Mouse (Mus musculus): ENCODE results near the gene Rhpn2. TPM values are rescaled to one million over a fixed set of nuclear protein-coding genes. Genes with fewer than 3 reads are reported as not detected.

Rhpn2 gene
- polyA plus RNA-seq, 1 experiment from 2014 or later, result 4.5 TPM

- Histone ChIP-seq H3K27me3 (ENCODE audit: poor library complexity, severe bottlenecking) (no peaks in the 10 kb centered on the region), H3K4me1 (peaks cover 14% of the 10 kb centered on the region), H3K9me3 (no peaks in the 10 kb centered on the region), H3K27ac (peak overlapping the region; percentile 79), H3K4me3 (peak overlapping the region; percentile 33; the same call in 1 of the 2 replicates), H3K36me3 (replicated peaks) (no peaks in the 10 kb centered on the region)
- WGBS, result 4% methylated on average over 11 of the region's 13 CpGs
- peak; percentile 24 for DNase-seq (ENCODE audit: extremely low spot score, low spot score)
These were observed 11.1 kb upstream of the Rhpn2 start for GRCm38 (mm10) chr7:35322732-35323420.

GRCm38 (mm10) chr7:35331590-35331989, 2.4 kb upstream of the Rhpn2 start:
- 64% methylated on average over 3 of the region's 3 CpGs for WGBS
- peaks cover 30% of the 10 kb centered on the region for H3K4me1 ChIP-seq
- H3K4me3 ChIP-seq, result no peak overlapping the region
- H3K9me3 ChIP-seq, result no peaks in the 10 kb centered on the region
- no peak overlapping the region for H3K27ac ChIP-seq
- H3K36me3 ChIP-seq (replicated peaks), result no peaks in the 10 kb centered on the region
- DNase-seq (ENCODE audit: extremely low spot score, low spot score), result no peak
- H3K27me3 ChIP-seq (ENCODE audit: poor library complexity, severe bottlenecking), result peaks cover 51% of the 10 kb centered on the region

GRCm38 (mm10) chr7:35333231-35333651, 729 bp upstream of the Rhpn2 start:
- WGBS, result under 1% methylated on average over 19 of the region's 19 CpGs
- peak overlapping the region; percentile 67 for H3K4me3 ChIP-seq
- no peaks in the 10 kb centered on the region for H3K36me3 ChIP-seq (replicated peaks)
- H3K27ac ChIP-seq, result peak overlapping the region; percentile 81
- no peaks in the 10 kb centered on the region for H3K9me3 ChIP-seq
- H3K27me3 ChIP-seq (ENCODE audit: poor library complexity, severe bottlenecking), result peaks cover 58% of the 10 kb centered on the region
- H3K4me1 ChIP-seq, result peaks cover 30% of the 10 kb centered on the region
- DNase-seq (ENCODE audit: extremely low spot score, low spot score), result peak; percentile 44

GRCm38 (mm10) chr7:35334527-35335452, 820 bp downstream of the Rhpn2 start:
- WGBS, result under 1% methylated on average over 51 of the region's 51 CpGs
- Histone ChIP-seq H3K4me3 (peak overlapping the region; percentile 67), H3K27ac (peak overlapping the region; percentile 81), H3K9me3 (no peaks in the 10 kb centered on the region), H3K27me3 (ENCODE audit: poor library complexity, severe bottlenecking) (peaks cover 58% of the 10 kb centered on the region), H3K36me3 (replicated peaks) (no peaks in the 10 kb centered on the region), H3K4me1 (peaks cover 35% of the 10 kb centered on the region)
- peak; percentile 44 for DNase-seq (ENCODE audit: extremely low spot score, low spot score)

GRCm38 (mm10) chr7:35340196-35340595, 6.2 kb downstream of the Rhpn2 start:
- Histone ChIP-seq H3K9me3 (no peaks in the 10 kb centered on the region), H3K27me3 (ENCODE audit: poor library complexity, severe bottlenecking) (peaks cover 21% of the 10 kb centered on the region), H3K27ac (no peak overlapping the region), H3K36me3 (replicated peaks) (no peaks in the 10 kb centered on the region), H3K4me1 (peaks cover 18% of the 10 kb centered on the region), H3K4me3 (no peak overlapping the region)
- WGBS, result 20% methylated on average over 5 of the region's 5 CpGs
- no peak for DNase-seq (ENCODE audit: extremely low spot score, low spot score)

GRCm38 (mm10) chr7:35341282-35341681, 7.3 kb downstream of the Rhpn2 start:
- Histone ChIP-seq H3K27me3 (ENCODE audit: poor library complexity, severe bottlenecking) (peaks cover 10% of the 10 kb centered on the region), H3K4me3 (no peak overlapping the region), H3K9me3 (no peaks in the 10 kb centered on the region), H3K27ac (no peak overlapping the region), H3K36me3 (replicated peaks) (no peaks in the 10 kb centered on the region), H3K4me1 (peaks cover 13% of the 10 kb centered on the region)
- 82% methylated on average over 6 of the region's 6 CpGs for WGBS
- no peak for DNase-seq (ENCODE audit: extremely low spot score, low spot score)

GRCm38 (mm10) chr7:35342498-35342897, 8.5 kb downstream of the Rhpn2 start:
- no peak for DNase-seq (ENCODE audit: extremely low spot score, low spot score)
- Histone ChIP-seq H3K9me3 (no peaks in the 10 kb centered on the region), H3K4me3 (no peak overlapping the region), H3K27ac (no peak overlapping the region), H3K36me3 (replicated peaks) (no peaks in the 10 kb centered on the region), H3K4me1 (peaks cover 13% of the 10 kb centered on the region), H3K27me3 (ENCODE audit: poor library complexity, severe bottlenecking) (no peaks in the 10 kb centered on the region)
- WGBS, result 87% methylated on average over 4 of the region's 4 CpGs

- Histone ChIP-seq H3K36me3 (replicated peaks) (no peaks in the 10 kb centered on the region), H3K27me3 (ENCODE audit: poor library complexity, severe bottlenecking) (no peaks in the 10 kb centered on the region), H3K4me3 (no peak overlapping the region), H3K4me1 (peaks cover 7% of the 10 kb centered on the region), H3K27ac (no peak overlapping the region), H3K9me3 (no peaks in the 10 kb centered on the region)
- no peak for DNase-seq (ENCODE audit: extremely low spot score, low spot score)
- 94% methylated on average over 5 of the region's 5 CpGs for whole genome bisulfite sequencing
These were observed 10.9 kb downstream of the Rhpn2 start for GRCm38 (mm10) chr7:35344785-35345330.

- H3K27ac ChIP-seq, result no peak overlapping the region
- WGBS, result 76% methylated on average over 18 of the region's 18 CpGs
- no peaks in the 10 kb centered on the region for H3K27me3 ChIP-seq (ENCODE audit: poor library complexity, severe bottlenecking)
- H3K4me1 ChIP-seq, result no peaks in the 10 kb centered on the region
- no peak for DNase-seq (ENCODE audit: extremely low spot score, low spot score)
- no peaks in the 10 kb centered on the region for H3K36me3 ChIP-seq (replicated peaks)
- H3K9me3 ChIP-seq, result no peaks in the 10 kb centered on the region
- no peak overlapping the region for H3K4me3 ChIP-seq
These were observed 14.1 kb downstream of the Rhpn2 start for GRCm38 (mm10) chr7:35347918-35348700.

- no peak for DNase-seq (ENCODE audit: extremely low spot score, low spot score)
- Histone ChIP-seq H3K9me3 (no peaks in the 10 kb centered on the region), H3K4me1 (no peaks in the 10 kb centered on the region), H3K4me3 (no peak overlapping the region), H3K27ac (no peak overlapping the region), H3K27me3 (ENCODE audit: poor library complexity, severe bottlenecking) (no peaks in the 10 kb centered on the region), H3K36me3 (replicated peaks) (no peaks in the 10 kb centered on the region)
- 90% methylated on average over 4 of the region's 4 CpGs for WGBS
These were observed 15.1 kb downstream of the Rhpn2 start for GRCm38 (mm10) chr7:35349022-35349421.

- H3K4me3 ChIP-seq, result no peak overlapping the region
- no peak for DNase-seq (ENCODE audit: extremely low spot score, low spot score)
- no peaks in the 10 kb centered on the region for H3K9me3 ChIP-seq
- H3K4me1 ChIP-seq, result no peaks in the 10 kb centered on the region
- no peaks in the 10 kb centered on the region for H3K36me3 ChIP-seq (replicated peaks)
- H3K27me3 ChIP-seq (ENCODE audit: poor library complexity, severe bottlenecking), result no peaks in the 10 kb centered on the region
- H3K27ac ChIP-seq, result no peak overlapping the region
- 88% methylated on average over 8 of the region's 8 CpGs for WGBS
These were observed 16.1 kb downstream of the Rhpn2 start for GRCm38 (mm10) chr7:35349886-35350684.

GRCm38 (mm10) chr7:35351155-35351554, 17.2 kb downstream of the Rhpn2 start:
- Histone ChIP-seq H3K4me3 (no peak overlapping the region), H3K27ac (no peak overlapping the region), H3K36me3 (replicated peaks) (no peaks in the 10 kb centered on the region), H3K9me3 (no peaks in the 10 kb centered on the region), H3K4me1 (no peaks in the 10 kb centered on the region), H3K27me3 (ENCODE audit: poor library complexity, severe bottlenecking) (no peaks in the 10 kb centered on the region)
- 94% methylated on average over 3 of the region's 3 CpGs for WGBS
- DNase-seq (ENCODE audit: extremely low spot score, low spot score), result no peak
